Mouse (Mus musculus): ENCODE results near the gene Itga11.
"Not testable (repeated sequence)": the region's sequence is repeated elsewhere in the genome, so short reads cannot be mapped to it uniquely, and the experiment has no call there.

Gene Itga11

DNA sequence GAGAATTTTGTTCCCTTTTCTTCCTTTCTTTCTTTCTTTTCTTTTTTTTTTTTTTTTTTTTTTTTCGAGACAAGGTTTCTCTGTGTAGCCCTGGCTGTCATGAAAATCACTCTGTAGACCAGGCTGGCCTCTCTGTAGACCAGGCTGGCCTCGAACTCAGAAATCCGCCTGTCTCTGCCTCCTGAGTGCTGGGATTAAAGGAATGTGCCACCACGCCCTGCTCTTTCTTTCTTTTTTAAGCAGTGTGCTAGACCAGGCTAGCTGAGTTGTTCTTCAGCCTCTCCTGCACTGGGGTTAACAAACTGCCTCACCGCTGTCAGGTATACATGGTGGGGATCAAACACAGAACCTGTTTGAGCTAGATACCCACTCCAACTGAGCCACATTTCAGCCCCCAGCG is 142.3 kb downstream of the Itga11 start:
- not testable (repeated sequence) for DNase-seq

DNA sequence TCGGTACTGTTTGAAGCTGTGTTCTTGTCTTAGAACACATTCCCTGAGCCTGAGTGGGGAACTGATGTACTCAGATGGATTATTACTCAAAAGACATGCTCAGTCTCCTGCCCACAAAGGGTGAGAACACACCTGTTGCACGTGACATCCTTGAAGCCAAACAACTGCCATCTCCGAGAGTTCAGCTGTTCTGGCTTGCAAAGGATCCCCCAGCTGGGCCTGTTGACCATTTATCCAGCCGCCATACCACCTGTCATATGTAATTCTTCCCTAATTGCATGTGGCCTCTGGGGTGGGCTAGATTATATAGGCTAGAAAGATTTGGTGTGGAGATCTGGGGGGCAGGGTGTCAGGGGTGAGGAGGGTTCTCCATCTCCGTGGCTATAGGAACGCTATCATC is 143.2 kb downstream of the Itga11 start:
- no peak for DNase-seq

DNA sequence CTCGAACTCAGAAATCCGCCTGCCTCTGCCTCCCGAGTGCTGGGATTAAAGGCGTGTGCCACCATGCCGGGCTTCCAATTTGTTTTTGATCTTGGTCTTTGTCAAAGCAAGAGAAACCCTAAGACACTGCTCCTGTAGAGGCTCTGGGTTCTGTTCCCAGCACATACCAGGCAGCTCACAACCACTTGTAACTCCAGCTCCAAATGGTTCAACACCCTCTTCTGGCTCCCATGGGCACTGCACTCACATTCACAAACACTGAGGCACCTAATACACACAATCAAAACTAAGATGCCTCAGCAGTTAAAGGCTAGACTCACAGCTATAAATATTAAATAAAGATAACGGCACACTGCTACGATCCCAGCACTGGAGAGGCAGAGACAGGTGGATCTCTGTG is 144.2 kb downstream of the Itga11 start:
- DNase-seq: no peak

DNA sequence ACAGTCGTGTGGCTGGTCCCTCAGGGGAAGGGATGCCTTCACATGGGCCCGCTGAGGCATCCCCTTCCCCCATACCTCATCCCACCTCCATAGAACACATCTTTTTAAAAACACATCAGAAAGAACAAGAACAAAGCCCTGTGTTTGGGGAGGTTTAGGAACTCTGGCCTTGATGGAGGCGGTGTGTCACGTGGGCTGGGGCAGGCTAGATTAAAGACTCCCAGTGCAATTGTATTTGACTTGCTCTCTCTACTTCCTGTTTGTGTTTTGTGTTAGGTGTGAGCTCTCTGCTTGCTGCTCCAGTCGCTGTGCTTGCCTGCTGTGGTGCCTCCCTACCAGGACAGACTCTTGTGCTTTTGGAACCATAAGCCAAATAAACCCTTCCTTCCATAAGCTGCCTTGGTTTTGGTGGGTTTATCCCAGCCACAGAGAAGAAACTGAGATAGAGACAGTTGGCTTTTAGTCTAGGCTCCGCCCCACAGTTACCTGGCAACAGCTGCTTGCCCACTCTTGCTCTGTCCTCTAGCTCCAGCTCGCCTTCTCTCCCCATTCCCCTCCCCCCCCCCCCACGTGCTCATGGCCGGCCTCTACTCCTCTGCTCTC is 148.3 kb downstream of the Itga11 start:
- DNase-seq: no peak

DNA sequence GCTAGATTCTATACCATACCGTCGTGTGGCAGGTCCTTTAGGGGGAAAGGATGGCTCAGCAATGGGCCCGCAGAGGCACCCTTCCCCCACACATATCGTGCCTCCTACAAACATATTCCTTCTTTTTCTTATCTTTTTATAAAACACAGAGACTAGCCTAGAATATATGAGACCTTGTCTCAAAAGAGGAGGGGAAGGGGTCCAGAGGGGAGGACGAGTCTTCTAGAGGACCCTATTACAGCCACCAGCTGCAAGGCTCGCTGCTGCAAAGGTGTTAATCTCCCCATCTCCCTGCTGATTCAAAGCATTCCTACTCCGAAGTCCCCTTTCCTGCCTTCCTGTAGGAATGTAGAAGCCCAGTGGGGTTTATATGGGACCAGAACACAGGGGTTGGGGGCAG is 148.8 kb downstream of the Itga11 start:
- no peak for DNase-seq

DNA sequence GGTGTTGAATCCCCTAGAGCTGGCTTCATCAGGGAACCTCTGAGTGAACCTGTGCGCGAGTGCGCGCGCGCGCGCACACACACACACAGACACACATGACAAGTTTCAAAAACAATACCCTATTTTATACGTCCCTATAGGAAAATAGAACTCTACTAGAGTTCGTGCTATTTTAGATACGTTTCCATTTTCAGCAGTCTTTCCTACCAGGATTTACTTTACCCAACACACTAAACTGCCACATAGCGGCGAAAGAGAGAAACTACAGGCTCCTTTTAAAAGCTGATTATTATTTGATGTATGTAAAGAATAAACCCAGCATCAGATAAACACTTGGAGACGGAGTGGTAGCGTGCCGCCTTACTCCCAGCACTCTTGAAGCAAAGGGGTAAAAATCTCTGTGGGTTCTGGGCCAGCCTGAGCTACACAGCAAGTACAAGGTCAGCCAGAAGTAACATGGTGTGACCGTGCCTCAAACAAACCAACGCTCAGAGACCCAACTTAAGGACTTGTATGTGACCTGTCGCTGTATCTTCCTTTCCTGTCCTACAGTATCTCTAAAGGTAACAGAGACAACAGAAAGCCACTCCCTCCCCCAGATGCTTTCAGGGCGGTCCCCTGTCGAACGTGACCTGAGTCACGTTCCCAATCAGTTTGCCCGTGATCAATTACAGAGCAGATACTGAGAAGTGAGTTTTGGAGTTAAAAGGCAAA is 150.5 kb downstream of the Itga11 start:
- peak; percentile 19 to 46 for DNase-seq

DNA sequence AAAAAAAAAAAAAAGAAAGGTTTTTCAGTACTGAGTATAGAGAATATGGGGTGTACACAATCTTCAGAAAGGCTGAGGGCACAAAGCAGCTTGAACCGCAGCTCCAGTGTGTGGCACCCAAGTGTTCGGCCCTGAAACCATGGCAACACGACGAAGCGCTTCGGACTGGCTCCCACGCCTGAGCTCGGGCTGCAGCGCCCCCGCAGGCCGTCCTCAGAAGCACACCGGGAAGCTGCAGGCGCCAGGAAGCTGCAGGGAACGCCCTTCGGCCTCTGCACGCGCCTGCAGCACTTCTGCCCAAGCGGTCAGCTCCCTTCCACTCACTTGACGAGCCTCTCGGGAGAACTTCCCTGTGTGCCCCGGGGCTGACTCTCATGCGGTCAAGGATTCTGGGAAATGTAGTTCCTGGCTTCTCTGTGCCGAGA is 151.0 kb downstream of the Itga11 start:
- peak; percentile 95 to 96 for DNase-seq

DNA sequence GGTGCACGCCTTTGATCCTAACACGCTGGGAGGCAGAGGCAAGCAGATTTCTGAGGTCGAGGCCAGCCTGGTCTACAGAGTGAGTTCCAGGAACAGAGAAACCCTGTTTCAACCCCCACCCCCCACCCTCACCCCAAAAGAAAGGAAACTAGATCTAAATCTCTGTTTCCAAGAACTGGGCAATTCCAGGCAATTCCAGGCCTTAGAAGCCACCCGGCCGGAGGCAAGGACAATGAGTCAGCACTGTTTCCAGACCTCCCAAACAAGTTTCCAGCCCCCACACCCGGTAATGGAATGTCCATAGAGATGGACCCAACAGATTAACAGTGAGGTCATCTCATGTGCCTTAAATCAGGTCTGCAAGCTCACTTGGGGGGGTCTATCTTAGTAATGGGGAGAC is 152.3 kb downstream of the Itga11 start:
- no peak for DNase-seq
